Mouse (Mus musculus): ENCODE data around the gene Stk38.
"Not testable (repeated sequence)": the region's sequence is repeated elsewhere in the genome, so short reads cannot be mapped to it uniquely, and the experiment has no call there.

DNA sequence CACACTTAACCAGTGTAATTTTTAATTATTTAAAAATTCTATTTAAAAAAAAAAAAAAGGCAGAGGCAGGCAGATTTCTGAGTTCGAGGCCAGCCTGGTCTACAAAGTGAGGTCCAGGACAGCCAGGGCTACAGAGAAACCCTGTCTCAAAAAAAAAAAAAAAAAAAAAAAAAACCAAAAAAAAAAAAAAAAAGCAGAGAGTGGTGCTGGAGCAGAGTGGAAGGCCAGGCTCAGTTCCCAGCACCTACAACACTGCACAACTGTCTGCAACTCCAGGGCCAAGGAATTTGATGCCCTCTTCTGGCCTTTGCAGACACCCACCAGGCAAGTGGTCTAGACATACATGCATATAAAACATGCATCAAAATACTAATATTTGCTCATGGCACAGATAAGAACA, 14.8 kb downstream of the Stk38 start:
- TF ChIP-seq CTCF (IDR thresholded peaks at IDR 0.05; ENCODE audit: borderline replicate concordance, control insufficient read depth, extremely low read depth, insufficient read depth, low read length, poor library complexity); POLR2A (IDR thresholded peaks at IDR 0.05; ENCODE audit: control insufficient read depth, extremely low read depth, insufficient read depth, low read length, poor library complexity): not testable (repeated sequence)

Measured in thymus, adult 2 months (tissue).